Mouse (Mus musculus) kidney, adult 2 months (tissue): ENCODE data around the gene Shisal2a. TPM values are rescaled to one million over a fixed set of nuclear protein-coding genes. Genes with fewer than 3 reads are reported as not detected.

Source experiments
- DNase-seq: peaks from one replicate; pipeline ENCODE4 v3.0.0; 2021
- H3K27ac ChIP-seq: fragments of 200-500 bp; 2 replicates; pipeline ENCODE4 v1.5.1; 2012; ENCODE audit warnings: low read depth, low read length, control low read depth, inconsistent platforms; ENCODE audit not compliant: insufficient read depth
- H3K27me3 ChIP-seq: fragments of 200-500 bp; replicated peaks from 2 replicates; pipeline ENCODE4 v1.6.1; 2012; ENCODE audit warnings: mild to moderate bottlenecking, moderate library complexity, low read length, inconsistent platforms; ENCODE audit not compliant: control insufficient read depth, insufficient read depth
- H3K36me3 ChIP-seq: fragments of 200-500 bp; 2 replicates; pipeline ENCODE4 v1.6.1; 2012; ENCODE audit warnings: mild to moderate bottlenecking, moderate library complexity, low read length, inconsistent platforms; ENCODE audit not compliant: control insufficient read depth, insufficient read depth
- H3K4me1 ChIP-seq: fragments of 200-500 bp; 2 replicates; pipeline ENCODE4 v1.6.1; 2011; ENCODE audit warnings: low read length; ENCODE audit not compliant: control insufficient read depth, insufficient read depth
- H3K4me3 ChIP-seq: fragments of 200-500 bp; 2 replicates; pipeline ENCODE4 v1.5.1; 2011; ENCODE audit warnings: mild to moderate bottlenecking, low read depth, low read length, control low read depth; ENCODE audit not compliant: insufficient read depth
- CTCF ChIP-seq: fragments of 200-500 bp; conservative IDR thresholded peaks from 2 replicates; pipeline ENCODE4 v1.5.1; 2011; ENCODE audit warnings: low read depth, mild to moderate bottlenecking, control low read depth, low read length, moderate library complexity, mixed read lengths; ENCODE audit not compliant: insufficient read depth, insufficient read length
- POLR2A ChIP-seq: fragments of 200-500 bp; IDR thresholded peaks from one replicate; pipeline ENCODE4 v1.6.1; 2011; ENCODE audit warnings: low read depth, low read length, control low read depth
- WGBS: fragments of 180-500 bp; shearing (Covaris S2); methylation state at CpG from one replicate; pipeline ENCODE4 v1.1.7; 2018; 5-methylcytosine and 5-hydroxymethylcytosine counted together
- polyA plus RNA-seq: library from polyadenylated mRNA; depleted of rRNA; stranded (reverse); fragments of >200 nt; gene quantifications from 2 replicates; pipeline ENCODE4 v1.2.3, GENCODE M21; 2012

The Shisal2a gene
- polyA plus RNA-seq, 1 experiment = 0.25 TPM

- H3K27me3 ChIP-seq = no peaks in the 10 kb centered on the region
- no peaks in the 10 kb centered on the region for H3K36me3 ChIP-seq
- H3K27ac ChIP-seq = no peak overlapping the region
- H3K4me3 ChIP-seq = no peak overlapping the region
- WGBS = 74% methylated on average over 5 of the region's 5 CpGs
- 0 out of 2 replicates have a peak, but pooled peaks cover 4% of the 10 kb centered on the region for H3K4me1 ChIP-seq
- no peak for DNase-seq
- no peak for TF ChIP-seq POLR2A
- no peak for TF ChIP-seq CTCF
Observed at GRCm38 (mm10) chr4:108391124-108391523, 8.0 kb upstream of the Shisal2a start.

GRCm38 (mm10) chr4:108388741-108389140, 5.6 kb upstream of the Shisal2a start:
- Histone ChIP-seq H3K36me3 (no peaks in the 10 kb centered on the region), H3K27ac (no peak overlapping the region), H3K4me1 (0 out of 2 replicates have a peak, but pooled peaks cover 4% of the 10 kb centered on the region), H3K4me3 (no peak overlapping the region), H3K27me3 (no peaks in the 10 kb centered on the region)
- WGBS = 89% methylated on average over 3 of the region's 3 CpGs
- no peak for DNase-seq
- TF ChIP-seq POLR2A = no peak
- TF ChIP-seq CTCF = no peak

GRCm38 (mm10) chr4:108387681-108388253, 4.6 kb upstream of the Shisal2a start:
- Histone ChIP-seq H3K27me3 (no peaks in the 10 kb centered on the region), H3K4me3 (peak overlapping the region; percentile 21), H3K4me1 (0 out of 2 replicates have a peak, but pooled peaks cover 4% of the 10 kb centered on the region), H3K27ac (no peak overlapping the region), H3K36me3 (no peaks in the 10 kb centered on the region)
- 4% methylated on average over 18 of the region's 18 CpGs for WGBS
- TF ChIP-seq POLR2A = no peak
- TF ChIP-seq CTCF = 0 out of 2 replicates have a peak, but pooled peaks have one; percentile 31
- DNase-seq = peak; percentile 64

- Histone ChIP-seq H3K4me1 (0 out of 2 replicates have a peak, but pooled peaks cover 4% of the 10 kb centered on the region), H3K27me3 (no peaks in the 10 kb centered on the region), H3K36me3 (no peaks in the 10 kb centered on the region), H3K4me3 (no peak overlapping the region), H3K27ac (no peak overlapping the region)
- WGBS = 45% methylated on average over 4 of the region's 4 CpGs
- no peak for TF ChIP-seq CTCF
- no peak for TF ChIP-seq POLR2A
- no peak for DNase-seq
Observed at GRCm38 (mm10) chr4:108387106-108387505, 4.0 kb upstream of the Shisal2a start.

- 37% methylated on average over 1 of the region's 1 CpGs for WGBS
- Histone ChIP-seq H3K4me3 (no peak overlapping the region), H3K27me3 (no peaks in the 10 kb centered on the region), H3K27ac (no peak overlapping the region), H3K36me3 (no peaks in the 10 kb centered on the region), H3K4me1 (0 out of 2 replicates have a peak, but pooled peaks cover 4% of the 10 kb centered on the region)
- TF ChIP-seq POLR2A (no peak), CTCF (no peak)
- DNase-seq = no peak
Observed at GRCm38 (mm10) chr4:108386087-108386486, 2.9 kb upstream of the Shisal2a start.

GRCm38 (mm10) chr4:108380146-108380545, 3.0 kb downstream of the Shisal2a start:
- WGBS = 54% methylated on average over 1 of the region's 1 CpGs
- TF ChIP-seq CTCF (no peak), POLR2A (no peak)
- no peak for DNase-seq
- no peaks in the 10 kb centered on the region for H3K4me1 ChIP-seq
- H3K27ac ChIP-seq = no peak overlapping the region
- no peak overlapping the region for H3K4me3 ChIP-seq
- H3K36me3 ChIP-seq = no peaks in the 10 kb centered on the region
- no peaks in the 10 kb centered on the region for H3K27me3 ChIP-seq

GRCm38 (mm10) chr4:108379476-108379875, 3.7 kb downstream of the Shisal2a start:
- DNase-seq = no peak
- Histone ChIP-seq H3K27me3 (no peaks in the 10 kb centered on the region), H3K27ac (no peak overlapping the region), H3K36me3 (no peaks in the 10 kb centered on the region), H3K4me1 (no peaks in the 10 kb centered on the region), H3K4me3 (no peak overlapping the region)
- TF ChIP-seq CTCF (no peak), POLR2A (no peak)
- 82% methylated on average over 3 of the region's 3 CpGs for WGBS
